Mouse (Mus musculus): ENCODE measurements around the gene Nfs1. TPM values are rescaled to one million over a fixed set of nuclear protein-coding genes. Genes with fewer than 3 reads are reported as not detected.
A peak's percentile ranks its signal among the peaks of the same experiment; 100 is the strongest.
"Not testable (repeated sequence)": the region's sequence is repeated elsewhere in the genome, so short reads cannot be mapped to it uniquely, and the experiment has no call there.

Gene Nfs1
- polyA plus RNA-seq, 1 experiment from 2014 or later = 34.0 TPM

- WGBS = 95% methylated on average over 5 of the region's 5 CpGs
- H3K9ac ChIP-seq (replicated peaks; ENCODE audit: low read length) = no peak overlapping the region
- H3K36me3 ChIP-seq (replicated peaks; ENCODE audit: control insufficient read depth, insufficient read depth, low read depth, low read length) = no peaks in the 10 kb centered on the region
- H3K27ac ChIP-seq (replicated peaks; ENCODE audit: low read depth, low read length) = no peak overlapping the region
- H3K4me2 ChIP-seq (ENCODE audit: low read depth, low read length) = no peak overlapping the region
- no peak for DNase-seq (ENCODE audit: low spot score)
- H3K4me3 ChIP-seq (ENCODE audit: low read depth, low read length) = no peak overlapping the region
- H3K9me3 ChIP-seq (replicated peaks; ENCODE audit: control insufficient read depth, low read length) = no peaks in the 10 kb centered on the region
- no peaks in the 10 kb centered on the region for H3K27me3 ChIP-seq (ENCODE audit: control insufficient read depth, insufficient read depth, low read length)
- ATAC-seq (replicated peaks; ENCODE audit: insufficient number of reproducible peaks, low FRiP score, low TSS enrichment, low read depth) = no peak
- no peaks in the 10 kb centered on the region for H3K4me1 ChIP-seq (ENCODE audit: control insufficient read depth, insufficient read depth, low read length)
These were observed 9.8 kb downstream of the Nfs1 start for GRCm38 (mm10) chr2:156134161-156134560.

- WGBS = 96% methylated on average over 5 of the region's 5 CpGs
- no peak for ATAC-seq (replicated peaks; ENCODE audit: insufficient number of reproducible peaks, low FRiP score, low TSS enrichment, low read depth)
- Histone ChIP-seq H3K27ac (replicated peaks; ENCODE audit: low read depth, low read length) (no peak within 1 kb of the TSS), H3K4me1 (ENCODE audit: control insufficient read depth, insufficient read depth, low read length) (no peaks in the 10 kb centered on the region), H3K4me3 (ENCODE audit: low read depth, low read length) (no peak within 1 kb of the TSS), H3K36me3 (replicated peaks; ENCODE audit: control insufficient read depth, insufficient read depth, low read depth, low read length) (no peaks in the 10 kb centered on the region), H3K4me2 (ENCODE audit: low read depth, low read length) (no peak within 1 kb of the TSS), H3K9ac (replicated peaks; ENCODE audit: low read length) (no peak within 1 kb of the TSS), H3K27me3 (ENCODE audit: control insufficient read depth, insufficient read depth, low read length) (no peaks in the 10 kb centered on the region), H3K9me3 (replicated peaks; ENCODE audit: control insufficient read depth, low read length) (no peaks in the 10 kb centered on the region)
- no peak for DNase-seq (ENCODE audit: low spot score)
These were observed 17.0 kb downstream of the Nfs1 start, which contains the start of gene Gm28036 for GRCm38 (mm10) chr2:156126992-156127391. Gm28036 (minus strand) TSS chr2:156127092.

GRCm38 (mm10) chr2:156123731-156124130, 20.3 kb downstream of the Nfs1 start:
- no peak for DNase-seq (ENCODE audit: low spot score)
- Histone ChIP-seq H3K4me3 (ENCODE audit: low read depth, low read length) (no peak overlapping the region), H3K4me1 (ENCODE audit: control insufficient read depth, insufficient read depth, low read length) (no peaks in the 10 kb centered on the region), H3K36me3 (replicated peaks; ENCODE audit: control insufficient read depth, insufficient read depth, low read depth, low read length) (no peaks in the 10 kb centered on the region), H3K9ac (replicated peaks; ENCODE audit: low read length) (no peak overlapping the region), H3K27ac (replicated peaks; ENCODE audit: low read depth, low read length) (no peak overlapping the region), H3K27me3 (ENCODE audit: control insufficient read depth, insufficient read depth, low read length) (no peaks in the 10 kb centered on the region), H3K9me3 (replicated peaks; ENCODE audit: control insufficient read depth, low read length) (no peaks in the 10 kb centered on the region), H3K4me2 (ENCODE audit: low read depth, low read length) (no peak overlapping the region)
- no peak for ATAC-seq (replicated peaks; ENCODE audit: insufficient number of reproducible peaks, low FRiP score, low TSS enrichment, low read depth)
- WGBS = 94% methylated on average over 5 of the region's 5 CpGs

- Histone ChIP-seq H3K9ac (replicated peaks; ENCODE audit: low read length) (no peak overlapping the region), H3K4me1 (ENCODE audit: control insufficient read depth, insufficient read depth, low read length) (no peaks in the 10 kb centered on the region), H3K27me3 (ENCODE audit: control insufficient read depth, insufficient read depth, low read length) (no peaks in the 10 kb centered on the region), H3K4me3 (ENCODE audit: low read depth, low read length) (no peak overlapping the region), H3K9me3 (replicated peaks; ENCODE audit: control insufficient read depth, low read length) (no peaks in the 10 kb centered on the region), H3K4me2 (ENCODE audit: low read depth, low read length) (no peak overlapping the region), H3K36me3 (replicated peaks; ENCODE audit: control insufficient read depth, insufficient read depth, low read depth, low read length) (no peaks in the 10 kb centered on the region), H3K27ac (replicated peaks; ENCODE audit: low read depth, low read length) (no peak overlapping the region)
- ATAC-seq (replicated peaks; ENCODE audit: insufficient number of reproducible peaks, low FRiP score, low TSS enrichment, low read depth) (no peak), DNase-seq (ENCODE audit: low spot score) (no peak)
These were observed 24.4 kb downstream of the Nfs1 start for GRCm38 (mm10) chr2:156119566-156119965.

GRCm38 (mm10) chr2:156112080-156112423, 31.9 kb downstream of the Nfs1 start:
- H3K36me3 ChIP-seq (replicated peaks; ENCODE audit: control insufficient read depth, insufficient read depth, low read depth, low read length); H3K9me3 ChIP-seq (replicated peaks; ENCODE audit: control insufficient read depth, low read length); DNase-seq (ENCODE audit: low spot score); H3K27me3 ChIP-seq (ENCODE audit: control insufficient read depth, insufficient read depth, low read length); H3K4me1 ChIP-seq (ENCODE audit: control insufficient read depth, insufficient read depth, low read length); ATAC-seq (replicated peaks; ENCODE audit: insufficient number of reproducible peaks, low FRiP score, low TSS enrichment, low read depth): not testable (repeated sequence)
- 30% methylated on average over 5 of the region's 5 CpGs for WGBS
- Histone ChIP-seq H3K27ac (replicated peaks; ENCODE audit: low read depth, low read length) (peak overlapping the region; percentile 82; the same call in 1 of the 2 replicates), H3K4me2 (ENCODE audit: low read depth, low read length) (peak overlapping the region; percentile 39), H3K4me3 (ENCODE audit: low read depth, low read length) (peak overlapping the region; percentile 89), H3K9ac (replicated peaks; ENCODE audit: low read length) (peak overlapping the region; percentile 98)

DNA sequence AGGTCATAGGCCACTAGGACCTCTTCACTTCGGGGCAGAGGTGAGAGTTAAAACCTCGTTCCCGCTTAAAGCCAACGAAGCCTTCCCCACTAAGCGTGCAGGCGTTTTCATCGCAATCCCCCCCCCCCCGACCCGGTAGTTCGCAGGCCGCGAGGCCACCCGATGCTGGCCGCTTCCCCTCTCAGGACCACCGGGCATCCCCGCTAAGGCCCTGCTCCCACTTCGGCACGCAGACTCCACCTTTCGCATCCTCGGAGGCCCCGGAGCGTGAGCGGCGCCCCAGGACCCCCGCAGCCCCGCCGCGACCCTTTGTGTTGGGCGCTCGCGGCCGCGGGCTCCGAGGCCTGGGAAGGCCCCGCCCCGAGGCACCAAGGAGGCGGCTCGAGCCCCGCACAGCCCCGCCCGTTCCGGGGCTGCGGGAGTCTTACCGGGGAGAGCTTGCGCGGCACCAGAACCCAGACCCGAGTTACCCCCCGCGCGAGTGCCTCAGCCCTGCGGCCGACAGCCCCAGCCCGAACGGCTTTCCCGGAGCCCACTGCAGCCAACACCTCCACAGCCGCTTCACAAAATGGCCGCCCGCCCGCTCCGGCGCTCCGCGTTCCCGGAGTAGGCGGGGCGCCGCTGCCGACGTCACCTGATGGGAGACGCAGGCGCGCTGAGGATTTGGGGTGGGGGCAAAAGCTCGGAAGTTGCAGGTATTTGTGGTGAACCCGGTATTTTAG, 32.5 kb downstream of the Nfs1 start, which contains the start of the genes Cpne1 and Rbm12:
Cpne1 (minus strand) TSS at position 608 of the 722 bp plus-strand sequence.
Rbm12 (minus strand) TSS at position 621 of the 722 bp plus-strand sequence.
- Histone ChIP-seq H3K27me3 (ENCODE audit: control insufficient read depth, insufficient read depth, low read length) (no peaks in the 10 kb centered on the region), H3K27ac (replicated peaks; ENCODE audit: low read depth, low read length) (peak within 1 kb of the TSS; percentile 82), H3K36me3 (replicated peaks; ENCODE audit: control insufficient read depth, insufficient read depth, low read depth, low read length) (no peaks in the 10 kb centered on the region), H3K9me3 (replicated peaks; ENCODE audit: control insufficient read depth, low read length) (no peaks in the 10 kb centered on the region), H3K9ac (replicated peaks; ENCODE audit: low read length) (peak within 1 kb of the TSS; percentile 98), H3K4me2 (ENCODE audit: low read depth, low read length) (peak within 1 kb of the TSS; percentile 47), H3K4me1 (ENCODE audit: control insufficient read depth, insufficient read depth, low read length) (no peaks in the 10 kb centered on the region), H3K4me3 (ENCODE audit: low read depth, low read length) (peak within 1 kb of the TSS; percentile 89)
- under 1% methylated on average over 73 of the region's 74 CpGs for WGBS
- DNase-seq (ENCODE audit: low spot score) (peak; percentile 96), ATAC-seq (replicated peaks; ENCODE audit: insufficient number of reproducible peaks, low FRiP score, low TSS enrichment, low read depth) (peak; percentile 89)

- ATAC-seq (replicated peaks; ENCODE audit: insufficient number of reproducible peaks, low FRiP score, low TSS enrichment, low read depth) (peak; percentile 80), DNase-seq (ENCODE audit: low spot score) (peak; percentile 61)
- no peaks in the 10 kb centered on the region for H3K9me3 ChIP-seq (replicated peaks; ENCODE audit: control insufficient read depth, low read length)
- no peaks in the 10 kb centered on the region for H3K27me3 ChIP-seq (ENCODE audit: control insufficient read depth, insufficient read depth, low read length)
- H3K4me2 ChIP-seq (ENCODE audit: low read depth, low read length) = peak overlapping the region; percentile 47
- peak overlapping the region; percentile 98 for H3K9ac ChIP-seq (replicated peaks; ENCODE audit: low read length)
- H3K27ac ChIP-seq (replicated peaks; ENCODE audit: low read depth, low read length) = peak overlapping the region; percentile 82
- H3K36me3 ChIP-seq (replicated peaks; ENCODE audit: control insufficient read depth, insufficient read depth, low read depth, low read length) = no peaks in the 10 kb centered on the region
- no peaks in the 10 kb centered on the region for H3K4me1 ChIP-seq (ENCODE audit: control insufficient read depth, insufficient read depth, low read length)
- 1% methylated on average over 16 of the region's 16 CpGs for WGBS
- peak overlapping the region; percentile 89 for H3K4me3 ChIP-seq (ENCODE audit: low read depth, low read length)
These were observed 33.2 kb downstream of the Nfs1 start for GRCm38 (mm10) chr2:156110627-156111357.

DNA sequence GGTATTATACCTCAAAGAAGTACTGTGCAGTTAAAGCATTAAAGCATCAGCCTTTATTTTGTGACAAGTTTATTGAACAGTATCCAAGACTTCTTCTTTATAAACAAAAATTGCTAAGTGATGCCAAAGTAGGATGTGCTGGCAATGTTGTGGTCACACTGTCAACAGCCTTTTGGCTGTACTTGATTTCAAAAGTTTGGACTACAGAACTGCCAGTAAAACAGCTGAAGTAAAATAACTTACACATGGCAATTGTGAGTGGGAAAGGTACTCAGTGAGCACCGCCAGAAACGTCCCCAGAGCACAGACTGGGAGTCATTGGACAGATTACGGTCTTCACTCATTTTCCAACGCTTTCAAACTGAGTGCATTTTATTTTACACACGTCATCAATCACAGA, 52.1 kb downstream of the Nfs1 start:
- Histone ChIP-seq H3K27ac (replicated peaks; ENCODE audit: low read depth, low read length) (no peak overlapping the region), H3K9ac (replicated peaks; ENCODE audit: low read length) (no peak overlapping the region), H3K4me1 (ENCODE audit: control insufficient read depth, insufficient read depth, low read length) (no peaks in the 10 kb centered on the region), H3K4me3 (ENCODE audit: low read depth, low read length) (no peak overlapping the region), H3K27me3 (ENCODE audit: control insufficient read depth, insufficient read depth, low read length) (no peaks in the 10 kb centered on the region), H3K9me3 (replicated peaks; ENCODE audit: control insufficient read depth, low read length) (no peaks in the 10 kb centered on the region), H3K4me2 (ENCODE audit: low read depth, low read length) (no peak overlapping the region), H3K36me3 (replicated peaks; ENCODE audit: control insufficient read depth, insufficient read depth, low read depth, low read length) (peaks cover 3% of the 10 kb centered on the region)
- WGBS = 87% methylated on average over 5 of the region's 5 CpGs
- DNase-seq (ENCODE audit: low spot score) = no peak
- no peak for ATAC-seq (replicated peaks; ENCODE audit: insufficient number of reproducible peaks, low FRiP score, low TSS enrichment, low read depth)
